Mouse (Mus musculus) intestine, embryonic 15.5 days (tissue): ENCODE measurements around the gene Spata2l. TPM values are rescaled to one million over a fixed set of nuclear protein-coding genes. Genes with fewer than 3 reads are reported as not detected.
"Not testable (repeated sequence)": the region's sequence is repeated elsewhere in the genome, so short reads cannot be mapped to it uniquely, and the experiment has no call there.

Experiments
- ATAC-seq: fragments of 200-750 bp; cut with Nextera tagmentation; 2 replicates; pipeline ENCODE4 v1.8.0; 2017; ENCODE audit warnings: moderate TSS enrichment, moderate library complexity
- H3K27ac ChIP-seq: fragments of 300-500 bp; sonication (generic); 2 replicates; pipeline ENCODE4 v1.5.1; 2015; ENCODE audit warnings: mild to moderate bottlenecking, inconsistent platforms
- H3K27me3 ChIP-seq: fragments of 300-500 bp; sonication (generic); replicated peaks from 2 replicates; pipeline ENCODE4 v1.6.1; 2015; ENCODE audit warnings: inconsistent platforms
- H3K36me3 ChIP-seq: fragments of 300-500 bp; sonication (generic); 2 replicates; pipeline ENCODE4 v1.6.1; 2015; ENCODE audit warnings: inconsistent platforms
- H3K4me1 ChIP-seq: fragments of 300-500 bp; sonication (generic); replicated peaks from 2 replicates; pipeline ENCODE4 v1.6.1; 2015; ENCODE audit warnings: inconsistent platforms
- H3K4me2 ChIP-seq: fragments of 300-500 bp; sonication (generic); replicated peaks from 2 replicates; pipeline ENCODE4 v1.6.1; 2015; ENCODE audit warnings: mild to moderate bottlenecking, inconsistent platforms
- H3K4me3 ChIP-seq: fragments of 300-500 bp; sonication (generic); replicated peaks from 2 replicates; pipeline ENCODE4 v1.5.1; 2015; ENCODE audit warnings: inconsistent platforms
- H3K9ac ChIP-seq: fragments of 300-500 bp; sonication (generic); 2 replicates; pipeline ENCODE4 v1.6.1; 2015; ENCODE audit warnings: inconsistent platforms
- H3K9me3 ChIP-seq: fragments of 300-500 bp; sonication (generic); 2 replicates; pipeline ENCODE4 v1.6.1; 2016; ENCODE audit warnings: inconsistent platforms
- WGBS: fragments of 180-500 bp; shearing (Covaris S2); methylation state at CpG from one replicate; pipeline ENCODE4 v1.1.7; 2015; 5-methylcytosine and 5-hydroxymethylcytosine counted together
- polyA plus RNA-seq: library from polyadenylated mRNA; unstranded; fragments of >200 nt; fragmentation: Nextera tagmentation; extraction: Ambion mirVana; gene quantifications from 2 replicates; pipeline ENCODE4 v1.2.1, GENCODE M21; 2015

Spata2l gene
- polyA plus RNA-seq, 1 experiment from 2014 or later, result 5.5 TPM

- Histone ChIP-seq H3K36me3 (peaks cover 24% of the 10 kb centered on the region), H3K4me1 (no peaks in the 10 kb centered on the region), H3K9ac (no peak overlapping the region), H3K9me3 (no peaks in the 10 kb centered on the region), H3K4me2 (no peak overlapping the region), H3K4me3 (no peak overlapping the region), H3K27me3 (no peaks in the 10 kb centered on the region), H3K27ac (no peak overlapping the region)
- WGBS, result 83% methylated on average over 7 of the region's 7 CpGs
- ATAC-seq, result no peak
These were observed 6.3 kb upstream of the Spata2l start for GRCm38 (mm10) chr8:123242107-123242923.

- Histone ChIP-seq H3K4me3 (no peak overlapping the region), H3K9me3 (no peaks in the 10 kb centered on the region), H3K4me1 (peaks cover 18% of the 10 kb centered on the region), H3K27ac (no peak overlapping the region), H3K9ac (no peak overlapping the region), H3K36me3 (0 out of 2 replicates have a peak, but pooled peaks cover 4% of the 10 kb centered on the region), H3K27me3 (peaks cover 11% of the 10 kb centered on the region), H3K4me2 (no peak overlapping the region)
- no peak for ATAC-seq
- 91% methylated on average over 10 of the region's 10 CpGs for WGBS
These were observed 3.4 kb upstream of the Spata2l start for GRCm38 (mm10) chr8:123239398-123239797.

- Histone ChIP-seq H3K9ac (peak overlapping the region; percentile 39), H3K36me3 (no peaks in the 10 kb centered on the region), H3K4me2 (peak overlapping the region; percentile 91), H3K27me3 (peaks cover 22% of the 10 kb centered on the region), H3K9me3 (no peaks in the 10 kb centered on the region), H3K4me1 (peaks cover 18% of the 10 kb centered on the region), H3K4me3 (peak overlapping the region; percentile 52), H3K27ac (no peak overlapping the region)
- 0 out of 2 replicates have a peak, but pooled peaks have one; percentile 11 for ATAC-seq
- WGBS, result 36% methylated on average over 13 of the region's 13 CpGs
These were observed 1.0 kb downstream of the Spata2l start for GRCm38 (mm10) chr8:123234918-123235519.

- no peak overlapping the region for H3K27ac ChIP-seq
- H3K4me3 ChIP-seq, result no peak overlapping the region
- WGBS, result 81% methylated on average over 11 of the region's 11 CpGs
- H3K36me3 ChIP-seq, result no peaks in the 10 kb centered on the region
- H3K9ac ChIP-seq, result no peak overlapping the region
- ATAC-seq, result no peak
- no peaks in the 10 kb centered on the region for H3K9me3 ChIP-seq
- H3K4me1 ChIP-seq, result peaks cover 18% of the 10 kb centered on the region
- no peak overlapping the region for H3K4me2 ChIP-seq
- H3K27me3 ChIP-seq, result peaks cover 22% of the 10 kb centered on the region
These were observed 2.3 kb downstream of the Spata2l start for GRCm38 (mm10) chr8:123233760-123234159.

GRCm38 (mm10) chr8:123233300-123233699, 2.7 kb downstream of the Spata2l start:
- peaks cover 22% of the 10 kb centered on the region for H3K27me3 ChIP-seq
- H3K27ac ChIP-seq, result no peak overlapping the region
- WGBS, result 65% methylated on average over 13 of the region's 13 CpGs
- no peak overlapping the region for H3K4me2 ChIP-seq
- no peak overlapping the region for H3K4me3 ChIP-seq
- H3K4me1 ChIP-seq, result peaks cover 18% of the 10 kb centered on the region
- no peaks in the 10 kb centered on the region for H3K9me3 ChIP-seq
- no peak for ATAC-seq
- no peaks in the 10 kb centered on the region for H3K36me3 ChIP-seq
- H3K9ac ChIP-seq, result no peak overlapping the region

GRCm38 (mm10) chr8:123232553-123232952, 3.5 kb downstream of the Spata2l start:
- Histone ChIP-seq H3K27ac (no peak overlapping the region), H3K27me3 (peaks cover 22% of the 10 kb centered on the region), H3K9ac (no peak overlapping the region), H3K4me1 (peaks cover 18% of the 10 kb centered on the region), H3K4me2 (no peak overlapping the region), H3K4me3 (no peak overlapping the region), H3K36me3 (0 out of 2 replicates have a peak, but pooled peaks cover 2% of the 10 kb centered on the region), H3K9me3 (no peaks in the 10 kb centered on the region)
- no peak for ATAC-seq
- 29% methylated on average over 7 of the region's 7 CpGs for WGBS

- Histone ChIP-seq H3K9me3 (no peaks in the 10 kb centered on the region), H3K27me3 (peaks cover 22% of the 10 kb centered on the region), H3K36me3 (0 out of 2 replicates have a peak, but pooled peaks cover 2% of the 10 kb centered on the region), H3K4me3 (no peak overlapping the region), H3K27ac (no peak overlapping the region), H3K4me1 (peaks cover 15% of the 10 kb centered on the region), H3K4me2 (no peak overlapping the region), H3K9ac (no peak overlapping the region)
- 51% methylated on average over 5 of the region's 5 CpGs for WGBS
- ATAC-seq, result no peak
These were observed 4.3 kb downstream of the Spata2l start for GRCm38 (mm10) chr8:123231742-123232141.

GRCm38 (mm10) chr8:123230326-123230725, 5.7 kb downstream of the Spata2l start:
- WGBS, result 81% methylated on average over 11 of the region's 11 CpGs
- H3K4me1 ChIP-seq, H3K27ac ChIP-seq, ATAC-seq, H3K4me2 ChIP-seq, H3K4me3 ChIP-seq, H3K36me3 ChIP-seq, H3K9me3 ChIP-seq, H3K9ac ChIP-seq: not testable (repeated sequence)
- peaks cover 20% of the 10 kb centered on the region for H3K27me3 ChIP-seq

GRCm38 (mm10) chr8:123228416-123228815, 7.6 kb downstream of the Spata2l start:
- Histone ChIP-seq H3K27ac (no peak overlapping the region), H3K9ac (no peak overlapping the region), H3K36me3 (0 out of 2 replicates have a peak, but pooled peaks cover 2% of the 10 kb centered on the region), H3K4me2 (no peak overlapping the region), H3K9me3 (no peaks in the 10 kb centered on the region), H3K4me1 (peaks cover 4% of the 10 kb centered on the region; the same call in 1 of the 2 replicates), H3K4me3 (no peak overlapping the region), H3K27me3 (peaks cover 2% of the 10 kb centered on the region)
- 97% methylated on average over 1 of the region's 1 CpGs for WGBS
- no peak for ATAC-seq

GRCm38 (mm10) chr8:123224278-123225266, 11.5 kb downstream of the Spata2l start, which contains the start of gene Cdk10:
TSS of gene Cdk10 (plus strand) at chr8:123224842.
- peak within 1 kb of the TSS; percentile 89 for H3K27ac ChIP-seq
- peak; percentile 95 for ATAC-seq
- H3K4me3 ChIP-seq, result peak within 1 kb of the TSS; percentile 81
- H3K9ac ChIP-seq, result peak within 1 kb of the TSS; percentile 90
- 2% methylated on average over 59 of the region's 59 CpGs for WGBS
- H3K9me3 ChIP-seq, result no peaks in the 10 kb centered on the region
- H3K36me3 ChIP-seq, result 0 out of 2 replicates have a peak, but pooled peaks cover 2% of the 10 kb centered on the region
- H3K4me2 ChIP-seq, result peak within 1 kb of the TSS; percentile 87
- peaks cover 4% of the 10 kb centered on the region; the same call in 1 of the 2 replicates for H3K4me1 ChIP-seq
- no peaks in the 10 kb centered on the region for H3K27me3 ChIP-seq

- Histone ChIP-seq H3K27me3 (no peaks in the 10 kb centered on the region), H3K4me1 (peaks cover 4% of the 10 kb centered on the region; the same call in 1 of the 2 replicates), H3K36me3 (no peaks in the 10 kb centered on the region), H3K9me3 (no peaks in the 10 kb centered on the region), H3K4me3 (no peak overlapping the region), H3K27ac (no peak overlapping the region), H3K4me2 (no peak overlapping the region), H3K9ac (no peak overlapping the region)
- 56% methylated on average over 1 of the region's 1 CpGs for WGBS
- ATAC-seq, result no peak
These were observed 15.1 kb downstream of the Spata2l start for GRCm38 (mm10) chr8:123220917-123221316.
